Mouse (Mus musculus): ENCODE measurements around the gene Strc.
"Not testable (repeated sequence)": the region's sequence is repeated elsewhere in the genome, so short reads cannot be mapped to it uniquely, and the experiment has no call there.

The Strc gene

DNA sequence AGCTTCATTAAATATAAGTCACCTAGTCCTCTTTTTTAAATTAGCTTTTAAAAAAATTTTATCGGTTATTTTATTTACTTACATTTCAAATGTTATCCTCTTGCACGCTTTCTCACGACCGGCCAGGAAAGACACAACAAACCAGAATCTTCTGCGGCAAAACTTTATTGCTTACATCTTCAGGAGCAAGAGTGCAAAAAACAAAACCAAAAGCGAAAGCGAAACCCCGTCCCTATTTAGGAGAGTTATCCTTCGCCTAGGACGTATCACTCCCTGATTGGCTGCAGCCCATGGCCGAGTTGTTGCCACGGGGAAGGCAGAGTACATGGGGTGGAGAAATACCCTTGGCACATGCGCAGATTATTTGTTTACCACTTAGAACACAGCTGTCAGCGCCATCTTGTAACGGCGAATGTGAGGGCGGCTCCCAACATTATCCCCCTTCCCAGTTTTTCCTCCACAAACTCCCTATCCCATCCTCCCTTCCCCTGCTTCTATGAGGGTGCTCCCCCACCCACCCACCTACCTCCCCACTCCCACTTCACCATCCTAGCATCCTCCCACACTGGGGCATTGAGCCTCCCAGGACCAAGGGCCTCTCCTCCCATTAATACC lies at the start of gene Strc:
Strc (minus strand) TSS at position 208 of the 615 bp plus-strand sequence.
- not testable (repeated sequence) for DNase-seq (ENCODE audit: low read depth, low spot score)

DNA sequence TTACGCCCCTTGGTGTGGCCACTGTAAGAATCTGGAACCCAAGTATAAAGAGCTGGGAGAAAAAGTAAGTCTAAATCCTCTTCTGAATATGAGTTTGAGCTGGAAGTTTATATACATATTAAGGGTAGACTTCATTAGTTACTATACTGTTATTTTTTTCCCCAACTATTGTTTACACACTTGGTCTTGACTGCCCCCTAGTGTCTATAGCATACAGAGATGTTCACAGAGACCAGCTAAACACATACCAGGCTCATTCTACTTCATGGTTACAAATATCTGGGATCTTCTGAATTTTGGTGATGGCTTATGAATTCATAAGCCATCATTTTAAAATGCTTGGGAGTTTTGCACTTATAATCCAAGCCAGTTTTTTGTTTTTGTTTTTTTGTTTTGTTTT lies 47.9 kb upstream of the Strc start:
- DNase-seq (ENCODE audit: low read depth, low spot score): no peak

DNA sequence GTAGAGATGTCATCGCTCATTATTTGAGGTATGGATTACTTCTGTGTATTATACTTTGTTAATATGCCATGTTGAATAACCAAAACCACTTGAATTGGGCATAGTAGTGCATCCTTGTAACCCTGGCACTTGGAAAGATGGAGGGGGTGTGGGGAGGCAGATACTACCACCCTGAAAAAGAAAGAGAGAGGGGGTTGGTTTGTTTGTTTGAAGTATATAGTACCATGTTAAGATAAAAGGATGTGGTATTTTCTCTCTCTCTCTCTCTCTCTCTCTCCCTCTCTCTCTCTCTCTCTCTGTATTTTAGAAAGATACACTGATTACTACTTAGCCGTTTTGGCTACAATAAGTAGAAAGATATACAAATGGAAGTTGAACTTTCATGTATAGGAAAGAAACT lies 38.9 kb upstream of the Strc start:
- DNase-seq (ENCODE audit: low read depth, low spot score): no peak

DNA sequence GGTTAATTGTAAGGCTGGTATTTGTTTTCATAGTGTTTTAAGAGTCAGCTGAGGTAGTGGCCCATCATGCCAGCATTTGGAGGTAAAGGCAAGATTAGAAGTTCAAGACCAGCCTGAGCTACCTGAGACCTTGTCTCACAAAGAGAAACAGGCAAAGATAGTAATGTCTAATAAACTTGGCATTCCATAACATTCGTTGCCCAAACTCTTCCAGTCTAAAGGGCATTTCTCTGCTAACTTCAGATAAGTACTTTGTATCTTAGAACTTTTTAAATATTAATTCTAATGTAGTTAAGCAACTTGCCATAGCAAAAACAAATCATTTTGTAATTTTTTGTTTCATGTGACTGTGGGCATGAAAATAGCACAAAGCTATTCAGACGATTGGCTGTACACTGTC lies 36.2 kb upstream of the Strc start:
- no peak for DNase-seq (ENCODE audit: low read depth, low spot score)

GRCm38 (mm10) chr2:121418476-121418875 lies 31.5 kb upstream of the Strc start:
- no peak for DNase-seq (ENCODE audit: low read depth, low spot score)

DNA sequence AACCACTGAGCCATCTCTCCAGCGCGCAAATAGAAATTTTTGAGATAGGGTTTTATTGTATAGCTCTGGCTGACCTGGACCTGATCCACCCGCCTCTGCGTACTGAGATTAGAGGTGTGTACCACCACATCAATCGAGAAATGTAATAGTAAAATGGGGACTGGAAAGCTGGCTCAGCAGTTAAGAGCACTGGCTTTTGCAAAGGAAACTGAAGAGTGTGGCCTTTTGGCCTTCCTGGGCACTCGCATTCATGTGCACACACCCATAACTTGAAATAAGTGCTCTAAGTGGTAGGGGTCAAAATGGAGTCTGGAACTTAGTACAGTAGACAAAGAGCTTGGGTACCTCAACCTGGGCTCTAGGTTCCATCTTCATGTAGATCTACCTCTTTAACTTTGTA lies 29.4 kb upstream of the Strc start:
- DNase-seq (ENCODE audit: low read depth, low spot score): no peak

DNA sequence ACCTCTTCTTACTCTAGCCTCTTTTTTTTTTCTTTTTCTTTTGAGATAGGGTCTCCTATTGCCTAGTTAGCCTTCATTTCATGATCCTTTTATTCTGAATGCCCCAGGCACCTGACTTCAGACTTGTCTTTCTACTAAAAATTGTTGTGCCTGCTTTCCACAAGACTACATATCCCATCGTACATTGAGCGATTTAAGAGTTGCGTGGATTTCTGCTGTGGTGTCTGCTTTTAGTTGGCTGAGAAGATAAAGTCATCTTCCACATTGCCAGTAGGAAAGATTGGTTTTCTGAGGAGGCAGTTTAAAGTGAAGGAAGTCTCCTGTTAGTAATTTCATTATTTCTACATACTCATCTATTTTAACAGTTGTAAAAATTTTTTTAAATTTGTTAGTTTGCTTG lies 28.6 kb upstream of the Strc start:
- no peak for DNase-seq (ENCODE audit: low read depth, low spot score)

DNA sequence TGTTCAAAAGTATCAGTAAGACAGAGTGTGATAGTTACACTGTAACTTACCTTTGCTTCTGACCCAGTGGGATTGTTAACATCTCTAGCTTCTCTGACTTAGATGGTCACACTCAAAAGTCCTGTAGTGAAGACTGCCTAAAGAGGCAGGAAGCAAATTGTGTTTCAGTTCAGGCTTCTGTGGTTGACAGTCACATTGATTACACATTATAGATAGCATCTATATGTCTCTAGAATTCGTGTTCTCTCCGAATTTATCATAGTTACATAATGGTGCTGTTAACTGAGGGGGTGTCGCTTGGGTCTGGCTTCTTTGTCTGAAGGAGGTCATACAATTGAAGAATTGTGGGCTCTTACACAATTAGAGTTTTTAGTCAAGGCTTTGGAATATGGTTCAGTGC lies 28.1 kb upstream of the Strc start:
- no peak for DNase-seq (ENCODE audit: low read depth, low spot score)

GRCm38 (mm10) chr2:121414139-121414685 lies 27.2 kb upstream of the Strc start:
- no peak for DNase-seq (ENCODE audit: low read depth, low spot score)

GRCm38 (mm10) chr2:121413387-121414042 lies 26.5 kb upstream of the Strc start, which contains the start of the genes Pdia3 and Catsper2:
TSS of gene Pdia3 (plus strand) at chr2:121413775.
TSS of gene Catsper2 (minus strand) at chr2:121413792.
- peak; percentile 76 for DNase-seq (ENCODE audit: low read depth, low spot score)

GRCm38 (mm10) chr2:121412843-121413386 lies 25.9 kb upstream of the Strc start:
- no peak for DNase-seq (ENCODE audit: low read depth, low spot score)

DNA sequence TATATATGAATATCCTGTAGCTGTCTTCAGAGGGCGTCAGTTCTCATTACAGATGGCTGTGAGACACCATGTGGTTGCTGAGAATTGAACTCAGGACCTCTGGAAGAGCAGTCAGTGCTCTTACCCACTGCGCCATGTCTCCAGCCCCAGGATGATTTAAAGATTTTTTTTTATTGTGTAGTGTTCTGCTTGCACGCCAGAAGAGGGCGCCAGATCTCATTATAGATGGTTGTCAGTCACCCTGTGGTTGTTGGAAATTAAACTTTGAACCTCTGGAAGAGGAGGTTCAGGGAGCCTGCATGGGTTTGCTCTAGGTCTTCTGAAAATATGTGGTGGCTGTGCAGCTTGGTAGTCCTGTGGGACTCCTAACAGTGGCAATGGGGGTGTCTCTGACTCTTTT lies 21.2 kb upstream of the Strc start:
- DNase-seq (ENCODE audit: low read depth, low spot score): peak; percentile 18

DNA sequence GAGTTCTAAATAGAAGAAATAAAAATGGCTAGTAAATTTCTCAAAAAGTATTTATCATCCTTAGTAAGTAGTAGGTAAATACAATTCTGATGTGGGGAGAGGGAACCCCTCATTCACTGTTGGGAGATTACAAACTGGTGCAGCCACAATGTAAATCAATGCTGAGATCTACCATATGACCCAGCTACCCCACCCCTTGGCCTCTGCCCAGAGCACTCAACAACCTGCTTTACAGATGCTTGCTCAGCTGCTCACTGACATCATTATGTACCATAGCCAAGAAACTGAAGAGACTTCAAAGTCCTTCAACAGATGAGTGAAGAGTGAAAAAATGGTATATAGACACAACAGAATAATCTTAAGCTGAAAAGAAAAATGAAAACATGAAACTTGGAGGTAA lies 16.3 kb upstream of the Strc start:
- DNase-seq (ENCODE audit: low read depth, low spot score): no peak

- peak; percentile 71 for DNase-seq (ENCODE audit: low read depth, low spot score)
Measured at GRCm38 (mm10) chr2:121396624-121397023, 9.7 kb upstream of the Strc start.

DNA sequence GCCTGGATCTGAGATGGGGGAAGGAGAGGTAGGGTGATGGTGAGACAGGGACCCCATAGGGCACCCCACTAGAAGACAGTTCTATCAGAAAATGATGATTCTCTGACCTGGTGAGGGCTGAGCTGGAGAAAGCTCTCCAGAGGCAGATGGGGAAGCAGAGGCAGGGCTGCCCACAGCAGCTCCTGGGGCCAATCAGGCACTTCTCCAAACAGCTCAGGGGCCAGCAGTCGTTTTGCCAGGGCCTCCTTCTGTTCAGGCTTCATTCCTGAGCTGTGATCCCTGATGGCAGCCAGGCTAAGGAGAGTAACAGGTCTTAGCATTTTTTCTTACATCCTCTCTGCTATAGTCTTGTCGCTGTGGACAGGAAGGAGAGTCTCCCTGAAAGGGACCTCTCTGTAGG lies 12.2 kb downstream of the Strc start:
- no peak for DNase-seq (ENCODE audit: low read depth, low spot score)

GRCm38 (mm10) chr2:121372266-121372665 lies 14.7 kb downstream of the Strc start:
- no peak for DNase-seq (ENCODE audit: low read depth, low spot score)

- DNase-seq (ENCODE audit: low read depth, low spot score): no peak
Measured at GRCm38 (mm10) chr2:121370921-121371320, 16.0 kb downstream of the Strc start.

GRCm38 (mm10) chr2:121368831-121369230 lies 18.1 kb downstream of the Strc start:
- DNase-seq (ENCODE audit: low read depth, low spot score): no peak

DNA sequence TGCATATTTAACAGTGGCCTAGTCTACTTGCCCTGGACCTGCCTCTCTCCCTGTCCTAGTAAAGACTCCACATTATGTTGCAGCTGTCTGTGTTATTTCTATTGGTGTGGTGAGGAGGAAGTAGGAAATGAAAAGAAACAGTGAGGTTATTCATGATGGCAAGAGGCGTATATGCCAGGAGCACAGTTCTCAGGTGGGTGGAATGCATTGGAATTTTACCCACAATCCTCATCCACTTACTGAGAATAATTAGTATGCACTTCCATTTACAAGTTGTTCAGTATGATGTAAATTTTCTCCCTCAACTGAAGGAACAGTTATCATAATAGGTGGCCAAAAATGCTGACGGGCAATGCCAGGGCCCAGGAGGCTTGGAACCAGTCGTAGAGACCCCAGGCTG lies 23.3 kb downstream of the Strc start:
- no peak for DNase-seq (ENCODE audit: low read depth, low spot score)

DNA sequence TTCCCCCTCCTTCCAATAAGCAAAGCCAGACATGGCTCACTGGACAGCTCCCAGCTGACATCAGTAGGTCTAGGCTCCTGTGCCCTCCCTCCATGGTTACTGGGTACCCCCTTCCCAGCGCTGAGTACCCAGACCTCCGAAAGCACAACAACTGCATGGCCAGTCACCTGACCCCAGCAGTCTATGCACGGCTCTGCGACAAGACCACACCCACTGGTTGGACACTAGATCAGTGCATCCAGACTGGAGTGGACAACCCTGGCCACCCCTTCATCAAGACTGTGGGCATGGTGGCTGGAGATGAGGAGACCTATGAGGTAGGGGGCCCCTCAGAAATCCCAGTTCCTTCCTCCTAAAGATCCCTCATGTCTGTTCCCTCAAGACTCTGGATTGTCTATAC lies 27.5 kb downstream of the Strc start:
- DNase-seq (ENCODE audit: low read depth, low spot score): no peak

GRCm38 (mm10) chr2:121358381-121358780 lies 28.6 kb downstream of the Strc start:
- peak; percentile 73 for DNase-seq (ENCODE audit: low read depth, low spot score)

- no peak for DNase-seq (ENCODE audit: low read depth, low spot score)
Measured at GRCm38 (mm10) chr2:121357961-121358360, 29.0 kb downstream of the Strc start.

- no peak for DNase-seq (ENCODE audit: low read depth, low spot score)
Measured at GRCm38 (mm10) chr2:121357494-121357893, 29.5 kb downstream of the Strc start, which contains the start of gene Ckmt1. TSS of gene Ckmt1 (plus strand) at chr2:121357714.
